Mouse (Mus musculus): ENCODE results near the gene 1700016H13Rik.

1700016H13Rik gene

GRCm38 (mm10) chr5:103655346-103656118 is at the start of gene 1700016H13Rik:
Gene 1700016H13Rik, minus strand, starts transcription at chr5:103656010.
- peak; percentile 84 to 88 for DNase-seq

GRCm38 (mm10) chr5:103705331-103705730 is 49.5 kb upstream of the 1700016H13Rik start:
- no peak for DNase-seq

GRCm38 (mm10) chr5:103702527-103702926 is 46.7 kb upstream of the 1700016H13Rik start:
- DNase-seq: no peak

- DNase-seq: no peak
Measured at GRCm38 (mm10) chr5:103701466-103701865, 45.7 kb upstream of the 1700016H13Rik start.

- no peak for DNase-seq
Measured at GRCm38 (mm10) chr5:103700661-103701060, 44.9 kb upstream of the 1700016H13Rik start.

- DNase-seq: no peak
Measured at GRCm38 (mm10) chr5:103699537-103699936, 43.7 kb upstream of the 1700016H13Rik start.

GRCm38 (mm10) chr5:103698577-103698976 is 42.8 kb upstream of the 1700016H13Rik start:
- DNase-seq: no peak

GRCm38 (mm10) chr5:103697875-103698491 is 42.2 kb upstream of the 1700016H13Rik start:
- DNase-seq: no peak

- no peak for DNase-seq
Measured at GRCm38 (mm10) chr5:103694094-103694493, 38.3 kb upstream of the 1700016H13Rik start.

- DNase-seq: peak; percentile 41 to 55
Measured at GRCm38 (mm10) chr5:103693041-103693641, 37.3 kb upstream of the 1700016H13Rik start.

GRCm38 (mm10) chr5:103692531-103693040 is 36.8 kb upstream of the 1700016H13Rik start:
- DNase-seq: no peak

- DNase-seq: peak; percentile 95
Measured at GRCm38 (mm10) chr5:103691624-103692530, 36.1 kb upstream of the 1700016H13Rik start, which contains the start of gene Aff1. Gene Aff1, plus strand, starts transcription at chr5:103692374.

GRCm38 (mm10) chr5:103691171-103691570 is 35.4 kb upstream of the 1700016H13Rik start:
- no peak for DNase-seq

GRCm38 (mm10) chr5:103690190-103690589 is 34.4 kb upstream of the 1700016H13Rik start:
- no peak for DNase-seq

GRCm38 (mm10) chr5:103689645-103690044 is 33.8 kb upstream of the 1700016H13Rik start:
- no peak for DNase-seq

GRCm38 (mm10) chr5:103681824-103682223 is 26.0 kb upstream of the 1700016H13Rik start:
- DNase-seq: no peak

- peak; percentile 63 to 66 for DNase-seq
Measured at GRCm38 (mm10) chr5:103680381-103680780, 24.6 kb upstream of the 1700016H13Rik start.

- DNase-seq: no peak
Measured at GRCm38 (mm10) chr5:103678974-103679373, 23.2 kb upstream of the 1700016H13Rik start.

GRCm38 (mm10) chr5:103677894-103678293 is 22.1 kb upstream of the 1700016H13Rik start:
- no peak for DNase-seq

- no peak for DNase-seq
Measured at GRCm38 (mm10) chr5:103676289-103676881, 20.6 kb upstream of the 1700016H13Rik start.

GRCm38 (mm10) chr5:103674482-103674881 is 18.7 kb upstream of the 1700016H13Rik start:
- DNase-seq: no peak

- no peak for DNase-seq
Measured at GRCm38 (mm10) chr5:103673611-103674010, 17.8 kb upstream of the 1700016H13Rik start.

Data from kidney, postnatal 4 days (tissue).